Mouse (Mus musculus): ENCODE results near the gene Lpo. TPM values are rescaled to one million over a fixed set of nuclear protein-coding genes. Genes with fewer than 3 reads are reported as not detected.
A peak's percentile ranks its signal among the peaks of the same experiment; 100 is the strongest.

The Lpo gene
- polyA plus RNA-seq, 1 experiment from 2014 or later: 0.21 TPM

- H3K4me2 ChIP-seq (replicated peaks): no peak overlapping the region
- WGBS: 52% methylated on average over 14 of the region's 14 CpGs
- no peak for ATAC-seq (ENCODE audit: insufficient number of reproducible peaks, low FRiP score, low TSS enrichment, low read depth)
These were observed 25.5 kb downstream of the Lpo start for GRCm38 (mm10) chr11:87802621-87803020.

GRCm38 (mm10) chr11:87801711-87802275 lies 26.3 kb downstream of the Lpo start:
- ATAC-seq (ENCODE audit: insufficient number of reproducible peaks, low FRiP score, low TSS enrichment, low read depth): no peak
- no peak overlapping the region for H3K9ac ChIP-seq
- H3K36me3 ChIP-seq: no peaks in the 10 kb centered on the region
- WGBS: 81% methylated on average over 22 of the region's 22 CpGs
- no peaks in the 10 kb centered on the region for H3K4me1 ChIP-seq
- no peaks in the 10 kb centered on the region for H3K9me3 ChIP-seq (replicated peaks)
- H3K27ac ChIP-seq (replicated peaks): no peak overlapping the region
- H3K4me3 ChIP-seq (replicated peaks): no peak overlapping the region
- no peak overlapping the region for H3K4me2 ChIP-seq (replicated peaks)
- H3K27me3 ChIP-seq: no peaks in the 10 kb centered on the region

More at GRCm38 (mm10) chr11:87802621-87803020, 25.5 kb downstream of the Lpo start:
- H3K9ac ChIP-seq: no peak overlapping the region
- H3K4me1 ChIP-seq: no peaks in the 10 kb centered on the region
- H3K27ac ChIP-seq (replicated peaks): no peak overlapping the region
- H3K36me3 ChIP-seq: no peaks in the 10 kb centered on the region
- no peaks in the 10 kb centered on the region for H3K9me3 ChIP-seq (replicated peaks)
- H3K27me3 ChIP-seq: no peaks in the 10 kb centered on the region
- no peak overlapping the region for H3K4me3 ChIP-seq (replicated peaks)

DNA sequence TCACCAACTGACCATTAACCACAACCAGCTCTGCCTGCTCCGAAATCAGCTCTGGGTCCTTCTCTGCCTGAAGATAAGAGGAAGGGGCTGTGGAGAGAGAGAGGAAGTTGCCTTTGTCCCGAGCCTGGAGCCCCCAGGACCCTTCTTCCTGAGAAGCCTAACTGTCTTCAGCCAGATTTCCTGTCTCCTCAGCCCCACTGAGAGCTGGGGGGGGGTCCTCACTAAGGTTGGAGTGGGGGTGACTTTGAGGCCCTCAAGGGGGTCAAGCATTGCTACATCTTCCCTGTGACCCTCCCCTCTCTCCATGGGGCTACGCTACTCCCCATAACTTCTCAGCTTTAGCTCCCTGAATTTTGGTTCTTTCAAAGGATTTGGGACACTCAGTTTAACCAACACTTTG lies 34.6 kb downstream of the Lpo start, which contains the start of gene Mpo:
Gene Mpo (plus strand): TSS at position 122 of the 400 bp plus-strand sequence.
- WGBS: 59% methylated on average over 3 of the region's 3 CpGs
- no peak for ATAC-seq (ENCODE audit: insufficient number of reproducible peaks, low FRiP score, low TSS enrichment, low read depth)

GRCm38 (mm10) chr11:87790088-87790487 lies 38.0 kb downstream of the Lpo start:
- ATAC-seq (ENCODE audit: insufficient number of reproducible peaks, low FRiP score, low TSS enrichment, low read depth): no peak
- WGBS: 83% methylated on average over 6 of the region's 6 CpGs
- H3K36me3 ChIP-seq: no peaks in the 10 kb centered on the region

More for the DNA sequence above, 34.6 kb downstream of the Lpo start, which contains the start of gene Mpo:
- Histone ChIP-seq H3K27ac (replicated peaks) (no peak within 1 kb of the TSS), H3K4me1 (no peaks in the 10 kb centered on the region), H3K4me3 (replicated peaks) (no peak within 1 kb of the TSS), H3K9ac (no peak within 1 kb of the TSS), H3K36me3 (no peaks in the 10 kb centered on the region), H3K4me2 (replicated peaks) (no peak within 1 kb of the TSS), H3K27me3 (no peaks in the 10 kb centered on the region), H3K9me3 (replicated peaks) (no peaks in the 10 kb centered on the region)

GRCm38 (mm10) chr11:87780130-87780529 lies 48.0 kb downstream of the Lpo start:
- Histone ChIP-seq H3K9ac (no peak overlapping the region), H3K36me3 (no peaks in the 10 kb centered on the region), H3K4me1 (peaks cover 20% of the 10 kb centered on the region), H3K27me3 (0 out of 2 replicates have a peak, but pooled peaks cover 4% of the 10 kb centered on the region), H3K9me3 (replicated peaks) (no peaks in the 10 kb centered on the region), H3K4me3 (replicated peaks) (no peak overlapping the region), H3K27ac (replicated peaks) (no peak overlapping the region), H3K4me2 (replicated peaks) (no peak overlapping the region)
- WGBS: 79% methylated on average over 8 of the region's 8 CpGs
- no peak for ATAC-seq (ENCODE audit: insufficient number of reproducible peaks, low FRiP score, low TSS enrichment, low read depth)

More at GRCm38 (mm10) chr11:87790088-87790487, 38.0 kb downstream of the Lpo start:
- Histone ChIP-seq H3K4me3 (replicated peaks) (no peak overlapping the region), H3K27ac (replicated peaks) (no peak overlapping the region), H3K27me3 (no peaks in the 10 kb centered on the region), H3K9ac (no peak overlapping the region), H3K4me1 (no peaks in the 10 kb centered on the region), H3K9me3 (replicated peaks) (no peaks in the 10 kb centered on the region), H3K4me2 (replicated peaks) (no peak overlapping the region)

- no peak for ATAC-seq (ENCODE audit: insufficient number of reproducible peaks, low FRiP score, low TSS enrichment, low read depth)
- no peaks in the 10 kb centered on the region for H3K36me3 ChIP-seq
- H3K4me2 ChIP-seq (replicated peaks): no peak overlapping the region
- H3K9me3 ChIP-seq (replicated peaks): no peaks in the 10 kb centered on the region
- no peak overlapping the region for H3K9ac ChIP-seq
- peaks cover 20% of the 10 kb centered on the region for H3K4me1 ChIP-seq
- H3K4me3 ChIP-seq (replicated peaks): no peak overlapping the region
- 85% methylated on average over 4 of the region's 4 CpGs for WGBS
- no peak overlapping the region for H3K27ac ChIP-seq (replicated peaks)
- H3K27me3 ChIP-seq: 0 out of 2 replicates have a peak, but pooled peaks cover 4% of the 10 kb centered on the region
These were observed 48.7 kb downstream of the Lpo start for GRCm38 (mm10) chr11:87779392-87779791.

DNA sequence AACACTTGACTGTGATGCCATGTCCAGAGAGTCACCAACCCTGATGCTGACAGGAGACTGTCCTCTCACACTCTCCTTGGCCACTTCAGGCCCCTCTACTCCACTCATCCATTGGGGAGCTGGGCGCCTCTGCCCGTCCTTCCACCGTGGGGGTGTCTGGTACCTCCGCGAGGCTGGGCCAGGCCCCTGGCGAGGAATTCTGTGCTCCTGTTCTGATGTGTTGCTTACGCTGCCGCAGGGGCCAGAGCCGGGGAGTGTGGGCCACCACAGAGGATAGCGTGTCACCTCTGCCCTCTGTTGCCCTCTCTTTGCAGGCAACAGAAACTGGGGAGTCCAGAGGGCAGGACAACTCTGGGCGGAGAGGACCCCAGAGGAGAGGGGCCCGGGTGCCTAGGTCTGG lies 49.2 kb downstream of the Lpo start:
- Histone ChIP-seq H3K4me3 (replicated peaks) (peak overlapping the region; percentile 50), H3K27me3 (0 out of 2 replicates have a peak, but pooled peaks cover 4% of the 10 kb centered on the region), H3K9ac (no peak overlapping the region), H3K9me3 (replicated peaks) (no peaks in the 10 kb centered on the region), H3K27ac (replicated peaks) (no peak overlapping the region), H3K36me3 (no peaks in the 10 kb centered on the region), H3K4me1 (peaks cover 20% of the 10 kb centered on the region), H3K4me2 (replicated peaks) (peak overlapping the region; percentile 87)
- 34% methylated on average over 12 of the region's 12 CpGs for WGBS
- no peak for ATAC-seq (ENCODE audit: insufficient number of reproducible peaks, low FRiP score, low TSS enrichment, low read depth)

GRCm38 (mm10) chr11:87778100-87778765 lies 49.9 kb downstream of the Lpo start:
- no peaks in the 10 kb centered on the region for H3K36me3 ChIP-seq
- WGBS: 3% methylated on average over 32 of the region's 32 CpGs
- peak overlapping the region; percentile 87 for H3K4me2 ChIP-seq (replicated peaks)
- peak overlapping the region; percentile 54 for H3K9ac ChIP-seq
- no peaks in the 10 kb centered on the region for H3K9me3 ChIP-seq (replicated peaks)
- ATAC-seq (ENCODE audit: insufficient number of reproducible peaks, low FRiP score, low TSS enrichment, low read depth): peak; percentile 87
- 0 out of 2 replicates have a peak, but pooled peaks cover 4% of the 10 kb centered on the region for H3K27me3 ChIP-seq
- H3K4me1 ChIP-seq: peaks cover 20% of the 10 kb centered on the region
- peak overlapping the region; percentile 39; the same call in 1 of the 2 replicates for H3K27ac ChIP-seq (replicated peaks)
- peak overlapping the region; percentile 50 for H3K4me3 ChIP-seq (replicated peaks)

DNA sequence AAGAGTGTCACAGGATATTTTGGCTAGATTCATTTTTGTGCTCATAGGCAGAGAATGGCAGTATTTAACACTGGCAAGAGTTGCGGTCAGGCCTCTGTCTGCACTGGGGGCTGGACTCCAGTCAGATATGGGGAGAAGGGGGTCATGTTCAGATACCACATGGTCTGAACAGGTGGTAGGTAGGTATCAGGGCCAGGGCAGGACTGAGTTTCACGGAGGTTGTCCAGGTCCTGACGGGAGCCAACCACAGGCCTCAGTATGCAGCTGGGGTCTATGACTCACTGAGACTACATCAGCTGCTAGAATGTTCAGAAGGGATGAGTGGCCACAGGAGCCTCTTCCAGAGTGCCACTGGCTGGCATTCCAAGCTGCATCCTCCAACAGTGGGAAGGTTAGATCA lies 55.7 kb downstream of the Lpo start:
- ATAC-seq (ENCODE audit: insufficient number of reproducible peaks, low FRiP score, low TSS enrichment, low read depth): no peak
- H3K9me3 ChIP-seq (replicated peaks): no peaks in the 10 kb centered on the region
- 86% methylated on average over 3 of the region's 3 CpGs for WGBS

DNA sequence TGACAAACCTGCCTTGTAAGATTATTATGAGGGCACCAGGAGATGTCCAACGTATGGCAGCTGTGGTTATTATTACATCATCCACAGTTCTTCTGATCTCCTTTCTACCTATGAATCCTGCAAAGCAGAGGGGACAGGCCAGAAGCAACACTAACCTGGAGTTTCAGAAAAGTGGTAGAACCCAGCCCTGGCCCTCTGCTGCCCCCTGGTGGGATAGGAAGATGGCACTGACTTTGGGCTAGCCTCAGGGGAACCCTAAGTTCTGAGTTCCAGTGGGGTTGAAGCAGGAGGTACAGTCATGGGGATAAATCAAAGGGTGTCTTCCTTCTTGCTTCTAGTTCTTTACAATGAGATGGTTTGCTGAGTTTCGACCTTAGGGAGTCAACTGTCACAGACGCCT lies 57.1 kb downstream of the Lpo start:
- H3K36me3 ChIP-seq: no peaks in the 10 kb centered on the region
- no peaks in the 10 kb centered on the region for H3K9me3 ChIP-seq (replicated peaks)
- H3K27me3 ChIP-seq: peaks cover 11% of the 10 kb centered on the region; the same call in 1 of the 2 replicates
- no peak overlapping the region for H3K9ac ChIP-seq
- ATAC-seq (ENCODE audit: insufficient number of reproducible peaks, low FRiP score, low TSS enrichment, low read depth): no peak
- no peak overlapping the region for H3K4me2 ChIP-seq (replicated peaks)
- no peak overlapping the region for H3K4me3 ChIP-seq (replicated peaks)
- H3K4me1 ChIP-seq: no peaks in the 10 kb centered on the region
- H3K27ac ChIP-seq (replicated peaks): no peak overlapping the region
- WGBS: 62% methylated on average over 3 of the region's 3 CpGs

More for the DNA sequence above, 55.7 kb downstream of the Lpo start:
- Histone ChIP-seq H3K4me1 (peaks cover 2% of the 10 kb centered on the region), H3K27ac (replicated peaks) (no peak overlapping the region), H3K27me3 (no peaks in the 10 kb centered on the region), H3K4me2 (replicated peaks) (no peak overlapping the region), H3K4me3 (replicated peaks) (no peak overlapping the region), H3K9ac (no peak overlapping the region), H3K36me3 (no peaks in the 10 kb centered on the region)

DNA sequence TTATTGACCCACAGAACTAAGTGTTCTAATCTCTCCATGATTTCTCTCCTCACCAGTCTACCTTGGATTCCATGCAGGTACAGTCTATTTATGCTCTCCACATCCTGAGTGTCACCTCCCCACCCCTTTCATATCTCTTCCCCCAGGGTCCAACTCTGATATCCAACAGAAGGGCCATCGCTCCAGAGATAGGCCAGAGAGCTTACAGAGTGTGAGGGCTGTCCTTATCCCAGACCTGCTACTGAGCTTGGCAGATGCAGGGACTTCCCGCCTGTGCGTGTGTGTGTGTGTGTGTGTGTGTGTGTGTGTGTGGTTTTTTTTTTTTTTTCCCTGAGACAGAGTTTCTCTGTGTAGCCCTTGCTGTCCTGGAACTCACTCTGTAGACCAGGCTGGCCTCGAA lies 59.3 kb downstream of the Lpo start:
- H3K27me3 ChIP-seq: peaks cover 33% of the 10 kb centered on the region
- H3K36me3 ChIP-seq: no peaks in the 10 kb centered on the region
- H3K27ac ChIP-seq (replicated peaks): no peak overlapping the region
- H3K9me3 ChIP-seq (replicated peaks): no peaks in the 10 kb centered on the region
- WGBS: 93% methylated on average over 4 of the region's 4 CpGs
- no peak overlapping the region for H3K4me2 ChIP-seq (replicated peaks)
- no peak overlapping the region for H3K9ac ChIP-seq
- H3K4me1 ChIP-seq: peaks cover 12% of the 10 kb centered on the region
- no peak for ATAC-seq (ENCODE audit: insufficient number of reproducible peaks, low FRiP score, low TSS enrichment, low read depth)
- H3K4me3 ChIP-seq (replicated peaks): no peak overlapping the region
